Mouse (Mus musculus) heart, embryonic 16.5 days (tissue): ENCODE data around the gene Hepacam2. TPM values are rescaled to one million over a fixed set of nuclear protein-coding genes. Genes with fewer than 3 reads are reported as not detected.
A peak's percentile ranks its signal among the peaks of the same experiment; 100 is the strongest.
"Not testable (repeated sequence)": the region's sequence is repeated elsewhere in the genome, so short reads cannot be mapped to it uniquely, and the experiment has no call there.

Source experiments
- ATAC-seq: fragments of 200-750 bp; cut with Nextera tagmentation; replicated peaks from 2 replicates; pipeline ENCODE4 v1.8.0; 2017; ENCODE audit warnings: moderate number of reproducible peaks; ENCODE audit not compliant: insufficient read depth, low FRiP score; ENCODE audit errors: extremely low read depth
- H3K27ac ChIP-seq: fragments of 300-500 bp; sonication (generic); 2 replicates; pipeline ENCODE4 v1.5.1; 2014; ENCODE audit warnings: mild to moderate bottlenecking, low read length, control low read depth, moderate library complexity
- H3K27me3 ChIP-seq: fragments of 300-500 bp; sonication (generic); 2 replicates; pipeline ENCODE4 v1.6.1; 2014; ENCODE audit warnings: low read length, mixed read lengths; ENCODE audit not compliant: control insufficient read depth, insufficient read depth
- H3K36me3 ChIP-seq: fragments of 300-500 bp; sonication (generic); 2 replicates; pipeline ENCODE4 v1.6.1; 2014; ENCODE audit not compliant: control insufficient read depth, insufficient read depth
- H3K4me1 ChIP-seq: fragments of 300-500 bp; sonication (generic); 2 replicates; pipeline ENCODE4 v1.6.1; 2014; ENCODE audit warnings: low read length, mixed read lengths; ENCODE audit not compliant: control insufficient read depth, insufficient read depth
- H3K4me2 ChIP-seq: fragments of 300-500 bp; sonication (generic); 2 replicates; pipeline ENCODE4 v1.6.1; 2014; ENCODE audit warnings: low read depth, mild to moderate bottlenecking, control low read depth, low read length
- H3K4me3 ChIP-seq: fragments of 300-500 bp; sonication (generic); 2 replicates; pipeline ENCODE4 v1.5.1; 2014; ENCODE audit warnings: mild to moderate bottlenecking, control low read depth, low read length
- H3K9ac ChIP-seq: fragments of 300-500 bp; sonication (generic); 2 replicates; pipeline ENCODE4 v1.6.1; 2014; ENCODE audit warnings: low read length, control low read depth
- H3K9me3 ChIP-seq: fragments of 300-500 bp; sonication (generic); replicated peaks from 2 replicates; pipeline ENCODE4 v1.6.1; 2016; ENCODE audit warnings: low read length; ENCODE audit not compliant: control insufficient read depth
- WGBS: fragments of 180-500 bp; shearing (Covaris S2); extraction: QIAGEN DNeasy Blood & Tissue Kit; methylation state at CpG from one replicate; pipeline ENCODE4 v1.1.7; 2014; 5-methylcytosine and 5-hydroxymethylcytosine counted together
- polyA plus RNA-seq: library from polyadenylated mRNA; unstranded; fragments of >200 nt; fragmentation: Nextera tagmentation; extraction: Ambion mirVana; gene quantifications from 2 replicates; pipeline ENCODE4 v1.2.1, GENCODE M21; 2015

The Hepacam2 gene
- polyA plus RNA-seq, 1 experiment from 2014 or later: 0.30 TPM

GRCm38 (mm10) chr6:3454421-3454820, 43.7 kb downstream of the Hepacam2 start:
- no peaks in the 10 kb centered on the region for H3K36me3 ChIP-seq
- H3K4me2 ChIP-seq: no peak overlapping the region
- H3K27ac ChIP-seq: no peak overlapping the region
- no peak overlapping the region for H3K9ac ChIP-seq
- H3K4me1 ChIP-seq: no peaks in the 10 kb centered on the region
- no peaks in the 10 kb centered on the region for H3K27me3 ChIP-seq
- no peak for ATAC-seq
- H3K4me3 ChIP-seq: no peak overlapping the region
- WGBS: 64% methylated on average over 5 of the region's 5 CpGs
- no peaks in the 10 kb centered on the region for H3K9me3 ChIP-seq

- Histone ChIP-seq H3K9me3 (no peaks in the 10 kb centered on the region), H3K4me1 (no peaks in the 10 kb centered on the region), H3K4me3 (no peak overlapping the region), H3K27me3 (0 out of 2 replicates have a peak, but pooled peaks cover 2% of the 10 kb centered on the region), H3K27ac (no peak overlapping the region), H3K36me3 (no peaks in the 10 kb centered on the region), H3K9ac (no peak overlapping the region), H3K4me2 (no peak overlapping the region)
- ATAC-seq: peak; percentile 52
- WGBS: 3% methylated on average over 5 of the region's 5 CpGs
Observed at GRCm38 (mm10) chr6:3447404-3447803, 50.7 kb downstream of the Hepacam2 start.

GRCm38 (mm10) chr6:3443905-3444304, 54.2 kb downstream of the Hepacam2 start:
- Histone ChIP-seq H3K9me3 (no peaks in the 10 kb centered on the region), H3K4me1 (no peaks in the 10 kb centered on the region), H3K4me3 (no peak overlapping the region), H3K27me3 (0 out of 2 replicates have a peak, but pooled peaks cover 2% of the 10 kb centered on the region), H3K9ac (no peak overlapping the region), H3K4me2 (no peak overlapping the region), H3K27ac (no peak overlapping the region), H3K36me3 (no peaks in the 10 kb centered on the region)
- ATAC-seq: no peak
- WGBS: 20% methylated on average over 1 of the region's 1 CpGs

GRCm38 (mm10) chr6:3436087-3436486, 62.0 kb downstream of the Hepacam2 start:
- Histone ChIP-seq H3K4me1 (no peaks in the 10 kb centered on the region), H3K9ac (no peak overlapping the region), H3K27ac (no peak overlapping the region), H3K36me3 (no peaks in the 10 kb centered on the region), H3K4me2 (no peak overlapping the region), H3K4me3 (no peak overlapping the region), H3K9me3 (0 out of 2 replicates have a peak, but pooled peaks cover 2% of the 10 kb centered on the region), H3K27me3 (no peaks in the 10 kb centered on the region)
- no peak for ATAC-seq

GRCm38 (mm10) chr6:3430976-3431375, 67.1 kb downstream of the Hepacam2 start:
- ATAC-seq, H3K9me3 ChIP-seq, H3K27ac ChIP-seq, H3K4me2 ChIP-seq, H3K36me3 ChIP-seq, H3K27me3 ChIP-seq, H3K4me3 ChIP-seq, H3K9ac ChIP-seq, H3K4me1 ChIP-seq: not testable (repeated sequence)
- 69% methylated on average over 2 of the region's 2 CpGs for WGBS

GRCm38 (mm10) chr6:3427047-3427446, 71.1 kb downstream of the Hepacam2 start:
- Histone ChIP-seq H3K9me3 (no peaks in the 10 kb centered on the region), H3K4me1 (no peaks in the 10 kb centered on the region), H3K9ac (no peak overlapping the region), H3K4me3 (no peak overlapping the region), H3K27ac (no peak overlapping the region), H3K36me3 (no peaks in the 10 kb centered on the region), H3K27me3 (no peaks in the 10 kb centered on the region), H3K4me2 (no peak overlapping the region)
- 54% methylated on average over 1 of the region's 1 CpGs for WGBS
- ATAC-seq: no peak

GRCm38 (mm10) chr6:3425333-3425732, 72.8 kb downstream of the Hepacam2 start:
- H3K27me3 ChIP-seq, H3K27ac ChIP-seq, H3K4me1 ChIP-seq, H3K4me3 ChIP-seq, H3K9ac ChIP-seq, ATAC-seq, H3K36me3 ChIP-seq, H3K4me2 ChIP-seq, H3K9me3 ChIP-seq: not testable (repeated sequence)

GRCm38 (mm10) chr6:3424613-3425277, 73.4 kb downstream of the Hepacam2 start:
- not testable (repeated sequence) for H3K36me3 ChIP-seq, H3K4me1 ChIP-seq, H3K4me3 ChIP-seq, H3K9me3 ChIP-seq, H3K27me3 ChIP-seq, H3K9ac ChIP-seq, H3K27ac ChIP-seq, H3K4me2 ChIP-seq
- ATAC-seq: peak; percentile 80
- 0% methylated on average over 1 of the region's 4 CpGs for WGBS
